Mouse (Mus musculus) forebrain, postnatal 0 days (tissue): Measurements from ENCODE around the gene Rngtt. TPM values are rescaled to one million over a fixed set of nuclear protein-coding genes. Genes with fewer than 3 reads are reported as not detected.

ENCODE experiments used
- ATAC-seq: fragments of 200-750 bp; cut with Nextera tagmentation; 2 replicates; pipeline ENCODE4 v1.8.0; 2017; ENCODE audit warnings: mild to moderate bottlenecking, moderate library complexity
- DNase-seq: peaks from one replicate; pipeline ENCODE4 v3.0.0-alpha.2; 2015
- H3K27ac ChIP-seq: fragments of 300-500 bp; sonication (generic); 2 replicates; pipeline ENCODE4 v1.5.1; 2014; ENCODE audit warnings: low read depth, mild to moderate bottlenecking, antibody characterized with exemption, low read length, moderate library complexity, mixed read lengths
- H3K27me3 ChIP-seq: fragments of 300-500 bp; sonication (generic); 2 replicates; pipeline ENCODE4 v1.6.1; 2014; ENCODE audit warnings: mild to moderate bottlenecking, low read length, mixed read lengths; ENCODE audit not compliant: insufficient read depth
- H3K36me3 ChIP-seq: fragments of 300-500 bp; sonication (generic); 2 replicates; pipeline ENCODE4 v1.6.1; 2014; ENCODE audit warnings: mild to moderate bottlenecking, moderate library complexity; ENCODE audit not compliant: insufficient read depth
- H3K4me1 ChIP-seq: fragments of 300-500 bp; sonication (generic); 2 replicates; pipeline ENCODE4 v1.6.1; 2014; ENCODE audit warnings: antibody characterized with exemption; ENCODE audit not compliant: insufficient read depth
- H3K4me2 ChIP-seq: fragments of 300-500 bp; sonication (generic); 2 replicates; pipeline ENCODE4 v1.6.1; 2014; ENCODE audit warnings: low read depth, mild to moderate bottlenecking, moderate library complexity
- H3K4me3 ChIP-seq: fragments of 300-500 bp; sonication (generic); 2 replicates; pipeline ENCODE4 v1.5.1; 2014; ENCODE audit warnings: low read depth, low read length, mixed read lengths
- H3K9ac ChIP-seq: fragments of 300-500 bp; sonication (generic); 2 replicates; pipeline ENCODE4 v1.6.1; 2014; ENCODE audit warnings: mild to moderate bottlenecking
- H3K9me3 ChIP-seq: fragments of 300-500 bp; sonication (generic); 2 replicates; pipeline ENCODE4 v1.6.1; 2016; ENCODE audit warnings: low read length
- CTCF ChIP-seq: sonication (generic); IDR thresholded peaks from 2 replicates; pipeline ENCODE4 v1.5.1; 2016; ENCODE audit warnings: antibody characterized with exemption, control low read depth, low read depth
- WGBS: fragments of 180-500 bp; shearing (Covaris S2); extraction: QIAGEN DNeasy Blood & Tissue Kit; methylation state at CpG from one replicate; pipeline ENCODE4 v1.1.7; 2014; 5-methylcytosine and 5-hydroxymethylcytosine counted together
- polyA plus RNA-seq: library from polyadenylated mRNA; unstranded; fragments of >200 nt; fragmentation: Nextera tagmentation; extraction: Ambion mirVana; gene quantifications from 2 replicates; pipeline ENCODE4 v1.2.1, GENCODE M21; 2015
- total RNA-seq: library from RNA; depleted of rRNA; stranded (reverse); fragments of >200 nt; gene quantifications from 2 replicates; pipeline ENCODE4 v1.2.3, GENCODE M21; 2014; rRNA removed

Gene Rngtt
- total RNA-seq (22.5 and 32.7 TPM in 2 replicates), polyA plus RNA-seq (11.5 and 16.1 TPM in 2 replicates)

- ATAC-seq (peak; percentile 95), DNase-seq (peak; percentile 93)
- no peaks in the 10 kb centered on the region for H3K9me3 ChIP-seq
- H3K4me2 ChIP-seq = peak within 1 kb of the TSS; percentile 74
- no peaks in the 10 kb centered on the region for H3K27me3 ChIP-seq
- H3K9ac ChIP-seq = peak within 1 kb of the TSS; percentile 67
- TF ChIP-seq CTCF = no peak
- H3K4me3 ChIP-seq = peak within 1 kb of the TSS; percentile 85
- 0 out of 2 replicates have a peak within 1 kb of the TSS, but pooled peaks have one; percentile 55 for H3K27ac ChIP-seq
- H3K4me1 ChIP-seq = no peaks in the 10 kb centered on the region
- WGBS = 3% methylated on average over 60 of the region's 60 CpGs
- no peaks in the 10 kb centered on the region for H3K36me3 ChIP-seq
Measured at GRCm38 (mm10) chr4:33309764-33310757, at the start of gene Rngtt. Gene Rngtt (plus strand): TSS chr4:33310311.

- H3K36me3 ChIP-seq = no peaks in the 10 kb centered on the region
- no peak overlapping the region for H3K4me3 ChIP-seq
- H3K9ac ChIP-seq = no peak overlapping the region
- no peak overlapping the region for H3K4me2 ChIP-seq
- no peak overlapping the region for H3K27ac ChIP-seq
- no peaks in the 10 kb centered on the region for H3K27me3 ChIP-seq
- TF ChIP-seq CTCF = no peak
- no peak for DNase-seq
- no peaks in the 10 kb centered on the region for H3K9me3 ChIP-seq
- H3K4me1 ChIP-seq = no peaks in the 10 kb centered on the region
- no peak for ATAC-seq
Measured at GRCm38 (mm10) chr4:33260311-33260710, 49.8 kb upstream of the Rngtt start.

- Histone ChIP-seq H3K27me3 (no peaks in the 10 kb centered on the region), H3K4me2 (no peak overlapping the region), H3K9me3 (no peaks in the 10 kb centered on the region), H3K9ac (no peak overlapping the region), H3K36me3 (no peaks in the 10 kb centered on the region), H3K27ac (no peak overlapping the region), H3K4me1 (no peaks in the 10 kb centered on the region), H3K4me3 (no peak overlapping the region)
- no peak for TF ChIP-seq CTCF
- DNase-seq (peak; percentile 51), ATAC-seq (peak; percentile 84)
- 31% methylated on average over 7 of the region's 7 CpGs for WGBS
Measured at GRCm38 (mm10) chr4:33261311-33261753, 48.8 kb upstream of the Rngtt start.

- Histone ChIP-seq H3K27me3 (no peaks in the 10 kb centered on the region), H3K4me1 (no peaks in the 10 kb centered on the region), H3K9ac (no peak overlapping the region), H3K27ac (no peak overlapping the region), H3K9me3 (no peaks in the 10 kb centered on the region), H3K36me3 (no peaks in the 10 kb centered on the region), H3K4me3 (no peak overlapping the region), H3K4me2 (no peak overlapping the region)
- DNase-seq = no peak
- no peak for ATAC-seq
- 65% methylated on average over 1 of the region's 1 CpGs for WGBS
- no peak for TF ChIP-seq CTCF
Measured at GRCm38 (mm10) chr4:33262897-33263296, 47.2 kb upstream of the Rngtt start.

- 88% methylated on average over 11 of the region's 11 CpGs for WGBS
- no peaks in the 10 kb centered on the region for H3K4me1 ChIP-seq
- no peaks in the 10 kb centered on the region for H3K36me3 ChIP-seq
- no peak for ATAC-seq
- no peaks in the 10 kb centered on the region for H3K9me3 ChIP-seq
- DNase-seq = no peak
- no peak overlapping the region for H3K9ac ChIP-seq
- no peaks in the 10 kb centered on the region for H3K27me3 ChIP-seq
- H3K4me2 ChIP-seq = no peak overlapping the region
- TF ChIP-seq CTCF = no peak
- H3K4me3 ChIP-seq = no peak overlapping the region
- H3K27ac ChIP-seq = no peak overlapping the region
Measured at GRCm38 (mm10) chr4:33264979-33265726, 45.0 kb upstream of the Rngtt start.

GRCm38 (mm10) chr4:33270386-33271314 lies 39.5 kb upstream of the Rngtt start:
- no peak overlapping the region for H3K4me3 ChIP-seq
- WGBS = 81% methylated on average over 11 of the region's 11 CpGs
- H3K27me3 ChIP-seq = no peaks in the 10 kb centered on the region
- H3K9ac ChIP-seq = no peak overlapping the region
- H3K9me3 ChIP-seq = no peaks in the 10 kb centered on the region
- H3K27ac ChIP-seq = no peak overlapping the region
- H3K4me2 ChIP-seq = no peak overlapping the region
- no peaks in the 10 kb centered on the region for H3K4me1 ChIP-seq
- no peak for DNase-seq
- no peak for TF ChIP-seq CTCF
- H3K36me3 ChIP-seq = no peaks in the 10 kb centered on the region
- no peak for ATAC-seq
